Mouse (Mus musculus) cerebellum, adult 11-12 months (tissue): ENCODE measurements around the gene Tmem30a.

Experiments used
- DNase-seq: peaks from one replicate; pipeline ENCODE4 v3.0.0; 2022

Gene Tmem30a

GRCm38 (mm10) chr9:79792841-79793835 is at the start of gene Tmem30a:
Tmem30a (minus strand) TSS chr9:79793507.
- DNase-seq: peak; percentile 98

- DNase-seq: no peak
Observed at GRCm38 (mm10) chr9:79842615-79843014, 49.3 kb upstream of the Tmem30a start.

GRCm38 (mm10) chr9:79842028-79842427 is 48.7 kb upstream of the Tmem30a start:
- DNase-seq: no peak

GRCm38 (mm10) chr9:79831294-79831693 is 38.0 kb upstream of the Tmem30a start:
- no peak for DNase-seq

- no peak for DNase-seq
Observed at GRCm38 (mm10) chr9:79830874-79831273, 37.6 kb upstream of the Tmem30a start.

- no peak for DNase-seq
Observed at GRCm38 (mm10) chr9:79829842-79830800, 36.8 kb upstream of the Tmem30a start.

GRCm38 (mm10) chr9:79827072-79827471 is 33.8 kb upstream of the Tmem30a start:
- DNase-seq: no peak

GRCm38 (mm10) chr9:79825526-79825925 is 32.2 kb upstream of the Tmem30a start:
- no peak for DNase-seq

- no peak for DNase-seq
Observed at GRCm38 (mm10) chr9:79823856-79824255, 30.5 kb upstream of the Tmem30a start.

- DNase-seq: no peak
Observed at GRCm38 (mm10) chr9:79823438-79823837, 30.1 kb upstream of the Tmem30a start.

- no peak for DNase-seq
Observed at GRCm38 (mm10) chr9:79816464-79816863, 23.2 kb upstream of the Tmem30a start.

- no peak for DNase-seq
Observed at GRCm38 (mm10) chr9:79816013-79816412, 22.7 kb upstream of the Tmem30a start.

- DNase-seq: no peak
Observed at GRCm38 (mm10) chr9:79814592-79814991, 21.3 kb upstream of the Tmem30a start.

GRCm38 (mm10) chr9:79810969-79811902 is 17.9 kb upstream of the Tmem30a start:
- no peak for DNase-seq

GRCm38 (mm10) chr9:79810534-79810933 is 17.2 kb upstream of the Tmem30a start:
- DNase-seq: no peak

GRCm38 (mm10) chr9:79809411-79809810 is 16.1 kb upstream of the Tmem30a start:
- no peak for DNase-seq

- DNase-seq: no peak
Observed at GRCm38 (mm10) chr9:79807178-79807577, 13.9 kb upstream of the Tmem30a start.

- DNase-seq: no peak
Observed at GRCm38 (mm10) chr9:79806317-79807075, 13.2 kb upstream of the Tmem30a start.

- DNase-seq: no peak
Observed at GRCm38 (mm10) chr9:79805426-79805825, 12.1 kb upstream of the Tmem30a start.

- DNase-seq: no peak
Observed at GRCm38 (mm10) chr9:79796461-79797135, 3.3 kb upstream of the Tmem30a start.

- no peak for DNase-seq
Observed at GRCm38 (mm10) chr9:79795076-79795475, 1.8 kb upstream of the Tmem30a start.
